Mouse (Mus musculus): ENCODE data around the gene Lrrc8e. TPM values are rescaled to one million over a fixed set of nuclear protein-coding genes. Genes with fewer than 3 reads are reported as not detected.

Lrrc8e gene
- total and polyA plus RNA-seq, 3 experiments = 0.25 TPM; not detected in 2

GRCm38 (mm10) chr8:4205246-4206123, 21.1 kb upstream of the Lrrc8e start:
- H3K36me3 ChIP-seq (replicated peaks in 1 of 2; ENCODE audit: control insufficient read depth in 1 of 2, insufficient read depth in 1 of 2, low read length in 1 of 2) = peaks cover 0 to 12% of the 10 kb centered on the region in 2 experiments
- dilution Hi-C loops (cut with MboI; ENCODE audit: extremely low pct_ligation_motif_present, extremely low pct_unique_long_range_greater_than_20kb, low sequenced_read_pairs) = no loop called here
- no peak overlapping the region for H3K4me3 ChIP-seq (replicated peaks in 1 of 3; ENCODE audit: low read depth in 2 of 3, low read length in 2 of 3, poor library complexity in 1 of 3)
- H3K9ac ChIP-seq (ENCODE audit: insufficient read depth, low read depth) = no peak overlapping the region
- peaks cover 2% of the 10 kb centered on the region for H3K9me3 ChIP-seq (replicated peaks; ENCODE audit: low read length)
- no peaks in the 10 kb centered on the region for H3K79me2 ChIP-seq (replicated peaks; ENCODE audit: control insufficient read depth, extremely low read depth, insufficient read depth, poor library complexity, severe bottlenecking)
- no peak for TF ChIP-seq MEF2A (IDR thresholded peaks at IDR 0.05; ENCODE audit: borderline replicate concordance, low read depth, low read length)
- TF ChIP-seq ELF1 (IDR thresholded peaks at IDR 0.05; ENCODE audit: low read depth, low read length) = no peak
- TF ChIP-seq ZKSCAN1 (IDR thresholded peaks at IDR 0.05; ENCODE audit: borderline replicate concordance, low read depth, low read length) = no peak
- no peak for TF ChIP-seq USF2 (conservative IDR thresholded peaks at IDR 0.05; ENCODE audit: low read depth, low read length)
- H3K4me2 ChIP-seq (ENCODE audit: insufficient read depth, low read depth, poor library complexity, severe bottlenecking) = no peak overlapping the region
- no peaks in the 10 kb centered on the region for H3K27me3 ChIP-seq (replicated peaks)
- in situ Hi-C loops (cut with MboI; ENCODE audit: low pct_ligation_motif_present, low pct_unique_long_range_greater_than_20kb, low sequenced_read_pairs) = no loop called here
- H3K4me1 ChIP-seq (ENCODE audit: control insufficient read depth in 1 of 2, insufficient read depth in 2 of 2) = no peaks in the 10 kb centered on the region
- DNase-seq (ENCODE audit: extremely low read depth) = no peak
- no peak overlapping the region for H3K27ac ChIP-seq (ENCODE audit: insufficient read depth, low read depth)

- no peaks in the 10 kb centered on the region for H3K4me1 ChIP-seq (ENCODE audit: control insufficient read depth in 1 of 2, insufficient read depth in 2 of 2)
- H3K4me3 ChIP-seq (replicated peaks in 1 of 3; ENCODE audit: low read depth in 2 of 3, low read length in 2 of 3, poor library complexity in 1 of 3) = no peak overlapping the region
- H3K27me3 ChIP-seq (replicated peaks) = no peaks in the 10 kb centered on the region
- H3K9ac ChIP-seq (ENCODE audit: insufficient read depth, low read depth) = no peak overlapping the region
- in situ Hi-C loops (cut with MboI; ENCODE audit: low pct_ligation_motif_present, low pct_unique_long_range_greater_than_20kb, low sequenced_read_pairs) (no loop called here), dilution Hi-C loops (cut with MboI; ENCODE audit: extremely low pct_ligation_motif_present, extremely low pct_unique_long_range_greater_than_20kb, low sequenced_read_pairs) (no loop called here)
- no peak overlapping the region for H3K27ac ChIP-seq (ENCODE audit: insufficient read depth, low read depth)
- H3K9me3 ChIP-seq (replicated peaks; ENCODE audit: low read length) = peaks cover 2% of the 10 kb centered on the region
- TF ChIP-seq JUN (IDR thresholded peaks at IDR 0.05; ENCODE audit: insufficient read depth, low read depth, low read length) (no peak), BHLHE40 (IDR thresholded peaks at IDR 0.05; ENCODE audit: low read depth, low read length) (no peak), JUND (conservative IDR thresholded peaks at IDR 0.05; ENCODE audit: low read depth, low read length) (no peak), TBP (conservative IDR thresholded peaks at IDR 0.05; ENCODE audit: low read depth, low read length) (no peak), SIN3A (IDR thresholded peaks at IDR 0.05; ENCODE audit: low read length) (no peak), ZNF384 (IDR thresholded peaks at IDR 0.05; ENCODE audit: low read depth, low read length) (no peak), PAX5 (IDR thresholded peaks at IDR 0.05; ENCODE audit: low read length) (no peak), MAFK (IDR thresholded peaks at IDR 0.05; ENCODE audit: insufficient replicate concordance, low read length) (no peak), USF1 (IDR thresholded peaks at IDR 0.05; ENCODE audit: low read depth, low read length) (no peak), NELFE (IDR thresholded peaks at IDR 0.05; ENCODE audit: low read depth, low read length) (no peak), IRF4 (IDR thresholded peaks at IDR 0.05; ENCODE audit: low read depth, low read length) (no peak), POLR2AphosphoS2 (IDR thresholded peaks at IDR 0.05; ENCODE audit: low read depth, low read length) (no peak), E2F4 (IDR thresholded peaks at IDR 0.05; ENCODE audit: insufficient replicate concordance, low read depth, low read length) (no peak), ZC3H11A (IDR thresholded peaks at IDR 0.05; ENCODE audit: low read depth, low read length) (no peak), ZMIZ1 (IDR thresholded peaks at IDR 0.05; ENCODE audit: low read depth, low read length) (no peak), SMC3 (IDR thresholded peaks at IDR 0.05; ENCODE audit: low read depth, low read length) (no peak), ETS1 (conservative IDR thresholded peaks at IDR 0.05; ENCODE audit: low read depth, low read length) (no peak), MAX (IDR thresholded peaks at IDR 0.05; ENCODE audit: low read length) (no peak), MAZ (IDR thresholded peaks at IDR 0.05; ENCODE audit: low read depth, low read length) (no peak)
- H3K4me2 ChIP-seq (ENCODE audit: insufficient read depth, low read depth, poor library complexity, severe bottlenecking) = no peak overlapping the region
- peaks cover 0 to 12% of the 10 kb centered on the region in 2 experiments for H3K36me3 ChIP-seq (replicated peaks in 1 of 2; ENCODE audit: control insufficient read depth in 1 of 2, insufficient read depth in 1 of 2, low read length in 1 of 2)
- H3K79me2 ChIP-seq (replicated peaks; ENCODE audit: control insufficient read depth, extremely low read depth, insufficient read depth, poor library complexity, severe bottlenecking) = no peaks in the 10 kb centered on the region
- DNase-seq (ENCODE audit: extremely low read depth) = no peak
Measured at GRCm38 (mm10) chr8:4206182-4207015, 20.2 kb upstream of the Lrrc8e start.

Measured in CH12.LX (cell line).